Mouse (Mus musculus) naive thymus-derived CD4-positive, alpha-beta T cell, adult 2 months (primary cell): ENCODE data around the gene Gm15557.
"Not testable (repeated sequence)": the region's sequence is repeated elsewhere in the genome, so short reads cannot be mapped to it uniquely, and the experiment has no call there.

ENCODE experiments used
- DNase-seq: peaks from one replicate; pipeline ENCODE4 v3.0.0-alpha.2; 2011; ENCODE audit warnings: low read depth

Gene Gm15557

DNA sequence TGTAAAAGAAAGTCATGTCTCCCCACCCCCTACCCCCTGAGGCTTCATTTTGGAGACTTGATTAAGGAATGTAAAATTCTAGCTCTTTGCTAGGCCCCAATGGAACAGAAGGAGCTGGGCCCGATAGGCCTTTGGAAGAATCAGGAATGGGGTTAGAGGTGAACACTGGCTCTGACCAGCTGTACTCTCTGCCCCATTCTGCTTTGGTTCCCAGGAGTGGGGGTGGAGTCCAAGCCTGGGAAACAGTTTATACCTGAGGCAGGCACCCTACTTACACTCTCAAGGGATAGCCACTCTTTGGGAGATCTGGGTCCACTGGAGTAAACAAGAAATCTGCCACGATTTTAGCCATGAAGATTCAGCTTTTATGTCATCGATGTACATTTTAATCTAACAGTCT is at the start of gene Gm15557:
TSS of gene Gm15557 (plus strand) at position 48 of the 400 bp plus-strand sequence.
- no peak for DNase-seq

DNA sequence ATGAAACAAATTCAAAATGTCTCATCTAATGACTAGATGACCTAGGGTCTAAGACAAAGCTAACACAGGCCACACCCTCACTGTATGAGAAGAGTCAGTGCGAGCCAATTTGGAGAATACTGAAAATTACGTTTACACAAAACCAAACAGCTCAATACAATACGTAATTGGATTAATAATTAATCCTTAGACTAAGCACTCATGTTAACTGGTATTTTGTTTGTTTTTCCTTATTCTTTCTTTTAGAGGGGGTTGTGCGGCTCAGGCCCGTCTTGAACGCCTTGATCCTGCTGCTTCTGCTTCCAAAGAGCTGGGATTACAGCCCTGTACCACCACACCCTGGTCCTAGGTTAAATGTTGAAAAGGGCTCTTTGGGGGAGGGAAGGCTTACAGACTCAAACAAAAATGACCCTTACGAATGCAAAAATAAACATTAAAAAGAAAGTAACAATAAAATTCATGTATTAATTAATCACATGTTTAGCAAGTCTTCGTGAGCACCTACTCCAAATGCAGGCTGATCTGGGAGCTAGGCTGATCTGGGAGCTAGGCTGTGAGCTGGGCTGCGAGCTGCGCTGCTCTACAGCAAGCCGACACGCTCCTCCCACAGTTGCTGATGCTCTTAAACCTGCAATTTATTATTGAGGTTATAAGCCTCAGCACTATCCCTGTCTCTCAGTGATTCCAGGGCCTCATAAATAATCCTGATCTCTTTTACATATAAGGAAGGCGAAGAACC is 46.1 kb upstream of the Gm15557 start:
- DNase-seq = no peak

DNA sequence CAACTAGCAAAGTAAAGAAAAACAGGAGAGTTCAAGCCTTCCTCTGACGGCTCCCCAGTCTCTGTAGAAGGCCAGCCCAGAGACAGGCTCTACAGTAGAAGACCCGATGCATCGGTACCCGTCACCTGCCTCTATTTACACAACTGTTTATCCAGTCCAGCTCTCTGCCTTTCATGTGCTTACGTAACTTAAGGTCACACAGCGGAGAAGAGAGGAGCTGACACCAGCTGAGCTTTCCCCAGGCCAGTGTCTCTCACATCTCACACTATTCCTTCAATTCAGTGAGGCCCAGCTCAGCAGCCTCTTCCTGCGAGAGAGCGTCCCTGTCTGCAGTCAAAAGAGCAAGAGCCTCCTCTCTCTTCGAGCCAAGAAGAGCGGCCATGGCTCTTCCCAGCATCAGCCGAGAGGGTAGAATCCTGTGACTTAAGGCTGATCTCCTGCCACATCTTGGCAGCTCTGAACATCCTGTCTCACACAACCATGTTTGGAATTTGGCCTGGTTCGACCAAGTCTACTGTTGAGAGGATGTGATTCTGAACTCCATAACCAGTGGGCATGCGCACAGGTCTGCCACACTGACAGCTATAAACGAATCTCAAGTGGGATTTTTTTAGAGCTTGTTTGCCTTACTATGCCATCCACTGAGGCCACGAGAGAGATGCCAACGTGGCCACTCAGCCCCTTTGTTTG is 45.3 kb upstream of the Gm15557 start:
- no peak for DNase-seq

DNA sequence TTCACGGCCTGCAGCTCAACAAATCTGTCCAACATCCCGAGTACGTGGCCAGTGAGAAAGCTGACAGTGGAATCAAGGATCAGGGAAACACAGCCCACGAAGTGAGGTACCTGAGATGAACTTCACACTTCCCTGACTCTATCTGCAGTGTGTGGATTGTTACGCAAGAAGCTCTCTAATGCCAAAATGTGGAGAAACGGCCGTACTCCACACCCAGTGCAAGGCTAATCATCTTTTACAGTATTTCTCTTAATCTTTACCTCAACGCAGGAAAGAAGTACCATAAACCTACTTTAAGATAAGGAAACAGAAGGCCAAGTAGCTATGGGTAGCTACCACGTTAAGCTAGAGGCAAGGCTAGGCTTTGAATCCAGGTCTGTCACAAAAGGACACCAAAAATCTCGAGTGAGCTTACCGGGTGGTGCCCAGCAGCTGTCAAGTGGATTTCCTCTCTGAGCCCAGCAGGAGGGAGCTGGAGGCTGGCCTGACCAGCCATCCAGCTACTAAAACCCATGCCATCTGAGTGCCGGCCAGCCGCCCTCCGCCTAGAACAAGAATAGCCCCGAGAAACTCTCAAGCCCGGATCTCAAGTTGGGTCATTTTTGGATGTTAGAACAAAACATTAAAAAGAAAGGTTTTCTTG is 37.4 kb upstream of the Gm15557 start:
- no peak for DNase-seq

DNA sequence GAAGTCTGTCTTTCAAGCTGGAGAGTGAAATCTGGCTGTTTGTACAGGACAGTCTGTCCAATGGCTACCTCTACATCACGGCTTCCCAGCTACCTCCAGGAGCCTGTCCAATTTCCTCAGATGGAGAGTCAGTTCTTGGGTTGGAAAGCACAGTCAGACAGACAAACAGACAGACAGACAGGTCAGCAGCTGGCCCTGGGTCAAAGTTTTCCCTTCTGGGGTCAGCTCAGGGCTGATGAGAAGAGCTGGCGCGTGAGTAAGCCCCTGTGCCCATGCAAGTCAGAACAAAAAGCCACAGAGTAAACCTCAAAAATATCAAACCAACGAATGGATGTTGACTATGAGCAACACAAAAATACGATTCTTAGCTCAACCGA is 36.9 kb upstream of the Gm15557 start:
- DNase-seq = no peak

- no peak for DNase-seq
These were observed 25.8 kb upstream of the Gm15557 start for GRCm38 (mm10) chr2:155914684-155915083.

DNA sequence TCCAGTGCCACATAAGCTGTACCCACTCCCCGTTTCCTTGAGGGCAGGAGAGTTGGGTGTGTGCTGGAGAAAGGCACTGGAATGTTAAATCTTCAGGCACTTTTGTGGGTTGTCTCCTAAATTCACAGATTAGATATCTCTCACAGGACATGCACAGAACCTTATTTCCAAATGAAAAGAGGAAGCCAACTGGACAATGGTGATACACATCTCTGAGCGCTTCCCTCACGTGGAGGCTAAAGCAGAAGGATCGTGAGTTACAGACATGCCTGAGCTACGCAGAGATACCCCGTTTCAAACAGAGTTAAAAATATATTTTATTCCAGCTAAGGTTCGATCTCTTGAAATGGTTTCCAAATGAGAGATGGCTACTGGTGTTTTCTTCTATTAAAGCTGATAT is 17.4 kb upstream of the Gm15557 start:
- DNase-seq = no peak

DNA sequence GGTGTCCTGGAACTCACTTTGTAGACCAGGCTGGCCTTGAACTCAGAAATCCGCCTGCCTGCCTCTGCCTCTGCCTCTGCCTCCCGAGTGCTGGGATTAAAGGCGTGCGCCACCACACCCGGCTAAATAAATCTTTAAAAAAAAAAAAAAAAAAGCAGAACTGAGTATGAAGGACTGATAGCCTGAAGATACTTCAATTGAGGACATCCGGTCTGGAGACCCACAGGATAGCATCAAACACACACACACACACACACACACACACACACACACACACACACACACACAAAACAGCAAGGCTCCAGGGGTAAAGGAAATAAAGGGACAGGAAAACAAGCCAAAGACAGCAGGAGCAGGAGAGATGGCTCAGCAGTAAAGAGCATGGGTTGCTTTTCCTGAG is 15.3 kb upstream of the Gm15557 start:
- DNase-seq = not testable (repeated sequence)

DNA sequence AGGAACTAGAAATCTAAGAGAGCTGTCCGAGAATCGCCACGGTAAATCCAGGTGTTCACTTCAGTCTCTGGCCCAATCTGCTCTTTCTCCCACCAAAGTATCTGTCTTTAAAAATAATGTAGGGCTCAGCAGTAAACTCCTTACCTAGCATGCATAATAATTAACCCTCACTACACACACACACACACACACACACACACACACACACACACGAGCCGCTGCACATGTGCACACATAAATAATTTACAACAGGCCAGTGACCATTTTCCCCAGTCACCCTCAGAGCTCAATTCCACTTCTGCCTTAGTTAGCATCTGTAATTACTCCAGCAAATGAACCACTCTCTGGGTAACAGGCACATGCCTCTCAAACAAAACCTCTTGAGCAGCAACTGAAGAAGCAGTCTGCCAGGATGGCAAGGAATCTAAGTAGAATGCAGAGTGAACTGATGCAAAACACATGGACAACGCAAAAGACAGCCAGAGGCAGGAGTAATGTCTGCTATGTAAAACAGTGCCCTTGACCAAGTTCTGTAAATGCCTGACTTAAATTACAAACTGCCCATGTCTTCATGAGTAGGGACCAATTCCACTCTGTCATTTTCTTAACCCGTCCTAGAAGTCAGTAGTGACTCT is 11.7 kb upstream of the Gm15557 start:
- DNase-seq = no peak

- peak; percentile 95 for DNase-seq
These were observed 10.7 kb upstream of the Gm15557 start, which contains the start of gene Uqcc1 for GRCm38 (mm10) chr2:155929531-155930442. Gene Uqcc1, minus strand, starts transcription at chr2:155930310.

DNA sequence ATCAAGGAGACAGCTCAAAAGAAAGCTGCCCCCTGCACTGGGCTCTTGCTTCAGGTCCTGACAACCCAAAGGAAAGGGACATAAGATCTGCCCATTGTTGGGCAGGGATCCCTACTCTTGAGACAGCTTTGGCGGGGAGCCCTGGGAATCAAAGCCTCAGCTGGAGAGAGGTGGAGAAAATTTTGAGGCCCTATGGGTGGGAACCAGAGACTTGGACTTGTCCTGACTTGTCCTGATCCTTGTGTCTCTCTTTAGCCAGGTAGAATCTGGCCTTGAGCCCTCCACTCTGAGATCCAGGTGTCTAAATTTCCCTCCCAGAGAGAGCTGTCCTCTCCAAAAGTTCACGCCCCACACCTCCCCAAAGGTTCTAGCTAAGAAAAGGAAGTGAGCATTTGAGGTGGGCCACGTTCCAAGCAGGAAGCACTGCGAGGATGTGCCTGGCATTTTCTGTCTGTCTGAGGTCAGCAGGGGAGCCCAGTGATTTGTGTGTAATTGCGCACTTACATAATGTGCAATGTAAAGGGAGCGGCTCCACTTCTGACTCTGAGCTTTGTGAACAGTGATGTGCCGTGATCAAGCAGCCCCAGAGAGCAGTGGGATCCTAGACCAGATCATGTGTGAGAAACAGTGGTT is 515 bp upstream of the Gm15557 start:
- DNase-seq = no peak

DNA sequence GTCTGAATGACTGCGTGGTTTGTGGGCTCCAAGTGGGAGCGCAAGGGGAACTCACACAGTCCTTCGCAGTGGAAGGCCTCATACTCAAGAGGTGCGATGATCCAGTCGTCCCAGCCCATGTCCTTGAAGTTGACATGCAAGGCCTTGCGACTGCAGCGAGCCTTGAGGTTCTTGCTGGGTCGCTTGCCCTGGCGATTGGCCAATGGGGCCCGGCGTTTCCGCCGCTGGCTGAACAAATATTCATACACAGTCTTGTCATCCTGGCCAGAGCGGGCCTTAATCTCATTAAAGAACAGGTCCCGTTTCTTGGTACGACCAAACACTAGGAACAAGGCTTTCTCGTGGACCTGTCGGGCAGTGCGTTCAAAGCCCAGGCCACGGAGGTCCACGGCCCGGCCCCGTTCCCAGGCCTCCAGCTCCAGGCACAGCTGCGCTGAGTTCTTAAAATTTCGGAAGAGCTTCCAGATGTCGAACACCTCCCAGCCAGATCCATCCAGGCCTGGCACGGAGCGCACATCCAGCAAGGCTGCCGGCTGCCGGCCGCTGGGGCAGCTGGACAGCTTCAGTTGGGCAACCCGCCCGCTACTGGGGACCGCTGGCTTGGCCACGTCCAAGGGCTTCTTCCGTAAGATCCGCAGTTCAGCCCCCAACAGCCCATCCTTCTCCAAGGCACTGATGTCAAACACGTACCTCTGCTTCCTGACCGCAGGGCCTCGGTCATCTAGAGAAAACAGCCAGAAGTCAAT is 1.3 kb downstream of the Gm15557 start:
- no peak for DNase-seq

DNA sequence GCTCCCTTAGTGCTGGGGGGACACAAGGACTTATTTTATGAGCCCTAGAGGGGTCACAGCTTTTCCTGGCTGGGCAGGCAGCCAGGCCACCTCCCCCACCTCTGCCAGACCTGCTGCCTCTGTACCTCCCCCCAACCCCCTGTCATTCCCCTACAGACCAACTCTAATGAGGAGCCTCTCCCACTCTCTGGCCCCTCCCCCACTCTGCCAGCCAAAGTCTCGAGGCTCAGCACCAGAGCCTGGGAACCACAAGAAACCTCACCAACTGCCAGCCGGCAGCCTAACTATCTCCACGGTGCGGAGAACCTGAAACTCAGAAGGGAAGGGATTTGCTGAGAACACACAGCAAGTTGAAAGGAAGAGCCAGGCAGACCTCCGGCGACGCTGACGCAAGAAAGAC is 2.9 kb downstream of the Gm15557 start:
- no peak for DNase-seq

DNA sequence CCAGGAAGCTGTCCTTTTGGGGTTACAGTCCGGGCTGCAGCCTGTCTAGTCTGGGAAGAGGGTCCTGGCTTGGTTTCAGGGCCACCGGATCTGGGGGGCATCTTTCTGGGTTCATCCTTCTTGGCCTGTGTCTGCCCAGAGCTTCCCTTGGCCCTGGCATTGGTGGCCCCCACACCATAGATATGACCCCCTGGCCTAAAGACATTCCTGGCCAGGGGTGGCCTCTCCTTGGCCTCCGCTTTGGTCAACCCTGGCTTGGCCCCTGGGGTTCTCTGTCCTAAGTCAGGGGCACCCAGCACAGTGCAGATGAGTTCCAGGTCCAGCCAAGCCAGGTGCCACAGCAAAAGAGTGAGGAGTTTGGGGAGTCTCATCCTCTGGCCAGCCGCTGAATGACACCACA is 4.2 kb downstream of the Gm15557 start:
- no peak for DNase-seq

GRCm38 (mm10) chr2:155945124-155945523 is 4.6 kb downstream of the Gm15557 start, which contains the start of gene Gdf5:
Gene Gdf5, minus strand, starts transcription at chr2:155945367.
- no peak for DNase-seq

DNA sequence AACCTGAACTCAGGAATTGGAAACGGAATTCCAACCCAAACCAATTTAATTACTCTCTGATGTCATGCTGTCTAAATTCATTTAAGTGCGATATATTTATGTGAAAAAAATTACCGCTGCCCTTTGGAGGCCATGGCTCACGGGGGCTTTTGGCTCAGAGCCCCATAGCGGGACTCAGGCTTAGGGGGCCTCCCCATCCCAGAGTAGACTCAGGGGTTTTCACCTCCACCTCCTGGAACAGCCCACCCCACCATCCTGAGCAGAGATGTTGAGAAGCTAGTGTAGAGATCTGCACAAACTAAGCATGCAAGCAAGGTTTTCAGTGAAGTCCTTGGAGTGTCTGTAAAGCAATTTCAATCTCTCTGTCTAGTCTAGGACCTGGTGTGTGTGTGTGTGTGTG is 5.1 kb downstream of the Gm15557 start:
- no peak for DNase-seq

GRCm38 (mm10) chr2:155946069-155946468 is 5.5 kb downstream of the Gm15557 start:
- DNase-seq = peak; percentile 71

GRCm38 (mm10) chr2:155946499-155946898 is 6.0 kb downstream of the Gm15557 start:
- no peak for DNase-seq

- no peak for DNase-seq
These were observed 7.0 kb downstream of the Gm15557 start for GRCm38 (mm10) chr2:155947390-155948002.

- DNase-seq = no peak
These were observed 8.8 kb downstream of the Gm15557 start for GRCm38 (mm10) chr2:155949362-155949761.
